Mouse (Mus musculus) myocyte (in vitro differentiated cells): ENCODE results near the gene Stpg4. TPM values are rescaled to one million over a fixed set of nuclear protein-coding genes. Genes with fewer than 3 reads are reported as not detected.

Experiments used
- H3K27me3 ChIP-seq: one replicate; pipeline ENCODE4 v1.6.1; 2011; ENCODE audit not compliant: control insufficient read depth, insufficient read depth, insufficient read length
- H3K36me3 ChIP-seq: one replicate; pipeline ENCODE4 v1.6.1; 2011; ENCODE audit not compliant: control insufficient read depth, insufficient read depth
- H3K4me2 ChIP-seq: one replicate; pipeline ENCODE4 v1.6.1; 2011; ENCODE audit warnings: low read depth, control low read depth
- H3K4me3 ChIP-seq: one replicate; pipeline ENCODE4 v1.5.1; 2011; ENCODE audit warnings: mild to moderate bottlenecking, control low read depth, moderate library complexity
- H3K79me2 ChIP-seq: one replicate; pipeline ENCODE4 v1.6.1; 2011; ENCODE audit not compliant: control insufficient read depth, insufficient read depth
- H3ac ChIP-seq: one replicate; pipeline ENCODE4 v1.6.1; 2011; ENCODE audit not compliant: control insufficient read depth, insufficient read length
- CEBPB ChIP-seq: IDR thresholded peaks from 2 replicates; pipeline ENCODE4 v1.6.1; 2011; ENCODE audit warnings: mild to moderate bottlenecking, moderate library complexity; ENCODE audit not compliant: poor library complexity, insufficient read depth, severe bottlenecking
- E2F4 ChIP-seq: IDR thresholded peaks from one replicate; pipeline ENCODE4 v1.6.1; 2011; ENCODE audit warnings: mild to moderate bottlenecking, control low read depth, moderate library complexity; ENCODE audit not compliant: insufficient read depth
- MAX ChIP-seq: IDR thresholded peaks from one replicate; pipeline ENCODE4 v1.6.1; 2011; ENCODE audit warnings: low read depth, mild to moderate bottlenecking, control low read depth
- MYOD1 ChIP-seq, 3 experiments: IDR thresholded peaks; one replicate each; pipeline ENCODE4 v1.6.1; 2011; ENCODE audit warnings: control low read depth in 2 of 3, low read depth in 2 of 3, mild to moderate bottlenecking in 2 of 3, moderate library complexity in 1 of 3; ENCODE audit not compliant: insufficient read length in 2 of 3, control insufficient read depth in 1 of 3
- MYOG ChIP-seq, 3 experiments: IDR thresholded peaks; one replicate each; pipeline ENCODE4 v1.6.1; 2011; ENCODE audit warnings: control low read depth in 2 of 3, low read depth in 2 of 3, mild to moderate bottlenecking in 2 of 3; ENCODE audit not compliant: insufficient read length in 2 of 3, control insufficient read depth in 1 of 3, insufficient read depth in 1 of 3
- POLR2A ChIP-seq: IDR thresholded peaks from one replicate; pipeline ENCODE4 v1.6.1; 2011; ENCODE audit warnings: low read depth, mild to moderate bottlenecking, control low read depth, moderate library complexity; ENCODE audit not compliant: insufficient read length
- POLR2AphosphoS2 ChIP-seq: IDR thresholded peaks from one replicate; pipeline ENCODE4 v1.6.1; 2011; ENCODE audit warnings: low read depth, control low read depth; ENCODE audit not compliant: insufficient read length
- REST ChIP-seq: IDR thresholded peaks from one replicate; pipeline ENCODE4 v1.6.1; 2011; ENCODE audit warnings: mild to moderate bottlenecking, control low read depth, moderate library complexity; ENCODE audit not compliant: insufficient read depth, insufficient read length
- SRF ChIP-seq: IDR thresholded peaks from one replicate; pipeline ENCODE4 v1.6.1; 2011; ENCODE audit warnings: low read depth; ENCODE audit not compliant: control insufficient read depth, insufficient read length
- TCF12 ChIP-seq: IDR thresholded peaks from one replicate; pipeline ENCODE4 v1.6.1; 2011; ENCODE audit warnings: mild to moderate bottlenecking, control low read depth; ENCODE audit not compliant: poor library complexity, insufficient read depth, severe bottlenecking
- TCF3 ChIP-seq: IDR thresholded peaks from one replicate; pipeline ENCODE4 v1.6.1; 2011; ENCODE audit warnings: low read depth, control low read depth; ENCODE audit not compliant: insufficient read length
- USF1 ChIP-seq: IDR thresholded peaks from one replicate; pipeline ENCODE4 v1.6.1; 2011; ENCODE audit warnings: low read depth, mild to moderate bottlenecking, control low read depth, moderate library complexity
- polyA plus RNA-seq: library from polyadenylated mRNA; unstranded; fragments of >200 nt; fragmentation: generic; extraction: Trizol; gene quantifications from one replicate; pipeline ENCODE4 v1.2.1, GENCODE M21; 2012; ENCODE audit warnings: missing spikeins

Gene Stpg4
- polyA plus RNA-seq, 1 experiment = not detected

- no peak overlapping the region for H3ac ChIP-seq
- no peak overlapping the region for H3K4me2 ChIP-seq
- no peaks in the 10 kb centered on the region for H3K79me2 ChIP-seq
Measured at GRCm38 (mm10) chr17:87429431-87429830, 1.9 kb upstream of the Stpg4 start.

GRCm38 (mm10) chr17:87418082-87418481 is 9.5 kb downstream of the Stpg4 start:
- Histone ChIP-seq H3ac (no peak overlapping the region), H3K36me3 (no peaks in the 10 kb centered on the region), H3K79me2 (no peaks in the 10 kb centered on the region), H3K4me2 (no peak overlapping the region), H3K27me3 (no peaks in the 10 kb centered on the region), H3K4me3 (no peak overlapping the region)
- no peak for TF ChIP-seq TCF12

More at GRCm38 (mm10) chr17:87429431-87429830, 1.9 kb upstream of the Stpg4 start:
- Histone ChIP-seq H3K36me3 (peaks cover 38% of the 10 kb centered on the region), H3K4me3 (no peak overlapping the region), H3K27me3 (no peaks in the 10 kb centered on the region)
- TF ChIP-seq POLR2AphosphoS2 (no peak), MYOD1 (IDR thresholded peaks at IDR 0.05; ENCODE audit: control insufficient read depth in 1 of 3, insufficient read length in 2 of 3, low read depth in 2 of 3) (no peak), TCF12 (no peak), USF1 (no peak), SRF (no peak), CEBPB (no peak)

GRCm38 (mm10) chr17:87406646-87407045 is 20.9 kb downstream of the Stpg4 start:
- H3K4me2 ChIP-seq = no peak overlapping the region
- no peak overlapping the region for H3K4me3 ChIP-seq
- H3K27me3 ChIP-seq = no peaks in the 10 kb centered on the region
- H3K79me2 ChIP-seq = no peaks in the 10 kb centered on the region
- no peak overlapping the region for H3ac ChIP-seq
- no peaks in the 10 kb centered on the region for H3K36me3 ChIP-seq
- TF ChIP-seq TCF3 (no peak), MAX (no peak), E2F4 (no peak), POLR2A (no peak), MYOG (IDR thresholded peaks at IDR 0.05; ENCODE audit: control insufficient read depth in 1 of 3, insufficient read depth in 1 of 3, insufficient read length in 2 of 3, low read depth in 2 of 3) (no peak), REST (no peak)

DNA sequence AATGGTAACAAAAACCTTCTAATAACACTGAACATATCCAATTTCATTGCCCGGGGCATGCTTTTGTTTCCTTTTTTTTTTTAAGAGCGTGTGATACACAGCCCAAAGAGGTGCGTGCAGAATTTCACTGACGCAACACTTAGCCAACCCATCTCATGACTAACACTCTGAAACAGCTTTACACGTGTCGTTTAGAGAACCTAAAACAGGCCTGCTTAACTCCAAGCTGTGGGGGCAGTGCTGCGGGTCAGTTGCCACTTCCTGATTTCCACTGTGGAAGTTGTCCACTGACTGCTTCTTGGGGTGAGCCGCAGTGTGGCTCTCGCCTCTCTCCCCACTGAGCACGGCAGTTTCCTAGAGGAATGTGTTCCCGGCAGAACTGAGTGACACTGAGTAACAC is 22.0 kb downstream of the Stpg4 start:
- Histone ChIP-seq H3K79me2 (no peaks in the 10 kb centered on the region), H3K36me3 (no peaks in the 10 kb centered on the region), H3K4me2 (peak overlapping the region; percentile 65), H3K4me3 (no peak overlapping the region), H3ac (no peak overlapping the region), H3K27me3 (no peaks in the 10 kb centered on the region)
- TF ChIP-seq MYOG (IDR thresholded peaks at IDR 0.05; ENCODE audit: control insufficient read depth in 1 of 3, insufficient read depth in 1 of 3, insufficient read length in 2 of 3, low read depth in 2 of 3) (peak in 1 of 3 experiments; percentile 71), TCF12 (peak; percentile 34), POLR2AphosphoS2 (no peak), SRF (no peak), MAX (peak; percentile 96), MYOD1 (IDR thresholded peaks at IDR 0.05; ENCODE audit: control insufficient read depth in 1 of 3, insufficient read length in 2 of 3, low read depth in 2 of 3) (peak in 1 of 3 experiments; percentile 51), REST (no peak), E2F4 (no peak), USF1 (peak; percentile 18), POLR2A (peak; percentile 53), CEBPB (peak; percentile 98), TCF3 (no peak)

DNA sequence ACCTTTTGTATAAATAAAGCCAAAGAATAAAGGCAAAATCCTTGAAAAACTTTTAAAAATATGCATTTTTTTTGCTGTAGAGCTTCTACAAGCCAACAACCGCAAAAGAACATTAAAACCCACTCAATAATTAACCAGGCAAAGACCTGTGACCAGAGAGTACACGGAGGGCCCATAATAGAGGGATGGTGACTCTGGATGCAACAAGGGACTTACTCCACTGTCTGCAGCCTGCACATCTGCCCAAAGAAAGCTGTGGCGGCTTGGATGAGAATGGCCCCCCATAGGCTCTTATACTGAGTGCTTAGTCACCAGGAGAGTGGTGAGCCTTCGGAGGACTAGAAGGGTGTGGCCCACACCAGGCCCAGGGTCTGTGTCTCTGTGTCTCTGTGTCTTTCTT is 24.1 kb downstream of the Stpg4 start:
- Histone ChIP-seq H3K4me2 (no peak overlapping the region), H3K79me2 (no peaks in the 10 kb centered on the region), H3K36me3 (no peaks in the 10 kb centered on the region), H3K4me3 (no peak overlapping the region), H3ac (no peak overlapping the region), H3K27me3 (no peaks in the 10 kb centered on the region)
- TF ChIP-seq TCF12 (no peak), MYOD1 (IDR thresholded peaks at IDR 0.05; ENCODE audit: control insufficient read depth in 1 of 3, insufficient read length in 2 of 3, low read depth in 2 of 3) (no peak), USF1 (no peak), POLR2A (no peak), MAX (no peak), POLR2AphosphoS2 (no peak), E2F4 (no peak), SRF (no peak), CEBPB (no peak), REST (no peak), MYOG (IDR thresholded peaks at IDR 0.05; ENCODE audit: control insufficient read depth in 1 of 3, insufficient read depth in 1 of 3, insufficient read length in 2 of 3, low read depth in 2 of 3) (no peak), TCF3 (no peak)
